Mouse (Mus musculus) right cerebral cortex, postnatal 10 days (tissue): ENCODE results near the gene Sowahb.

Source experiments
- DNase-seq, 2 experiments: peaks; one replicate each; pipeline ENCODE4 v3.0.0; 2021; ENCODE audit warnings: low spot score in 2 of 2

Sowahb gene

DNA sequence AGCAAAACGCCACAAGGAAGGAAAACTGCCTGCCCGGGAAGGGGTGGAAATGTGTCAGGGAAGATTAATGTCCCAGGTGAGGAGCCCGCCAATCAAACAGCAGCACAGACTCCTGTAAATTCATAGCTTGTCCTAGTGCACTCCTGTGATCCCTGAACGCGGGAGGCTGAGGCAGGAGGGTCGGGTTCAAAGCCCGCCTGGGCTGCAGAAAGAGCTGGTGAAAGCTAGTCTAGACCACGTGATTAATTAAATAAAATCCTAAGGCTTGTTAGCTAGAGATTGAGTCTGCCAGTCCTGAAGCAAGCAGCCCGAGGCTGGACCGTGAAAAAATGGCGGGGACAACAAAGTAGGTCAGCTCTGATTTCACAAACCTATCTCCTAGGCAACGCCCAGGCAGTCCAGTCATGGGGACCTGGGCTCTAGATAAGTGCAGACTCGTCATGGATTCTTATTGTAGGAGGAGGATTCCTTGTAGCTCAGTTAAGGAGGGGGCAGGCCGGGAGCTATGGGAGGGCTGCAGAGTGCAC, 38.9 kb downstream of the Sowahb start:
- DNase-seq, result peak; percentile 45 to 61

DNA sequence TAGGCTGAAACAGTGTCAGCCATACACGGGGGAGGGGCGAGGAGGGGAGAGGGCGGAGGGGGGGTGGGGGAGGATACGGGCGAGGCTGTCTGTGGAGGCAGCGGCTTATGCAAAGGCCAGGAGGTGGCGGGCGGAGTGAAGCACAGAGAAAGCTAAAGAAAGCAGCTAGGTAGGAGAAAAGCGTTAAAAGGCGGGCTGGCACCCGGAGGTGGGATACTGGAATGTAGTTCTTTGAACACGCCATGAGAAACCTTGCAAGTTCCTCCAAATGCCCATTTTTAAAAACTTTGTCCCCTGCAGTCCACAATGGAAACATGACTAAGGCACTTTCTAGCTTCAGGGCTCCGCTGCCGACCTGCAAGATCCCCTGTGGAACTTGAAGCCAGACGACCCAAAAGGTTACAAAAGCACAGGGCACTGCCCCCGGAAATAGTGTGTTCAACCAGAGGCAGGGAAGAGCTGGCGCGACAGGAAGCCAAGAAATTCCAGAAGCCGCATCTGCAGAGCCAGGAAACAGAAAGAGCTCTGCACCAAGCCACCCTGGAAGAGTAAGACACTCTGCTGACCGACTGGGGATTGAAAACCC, 39.5 kb downstream of the Sowahb start:
- no peak for DNase-seq

DNA sequence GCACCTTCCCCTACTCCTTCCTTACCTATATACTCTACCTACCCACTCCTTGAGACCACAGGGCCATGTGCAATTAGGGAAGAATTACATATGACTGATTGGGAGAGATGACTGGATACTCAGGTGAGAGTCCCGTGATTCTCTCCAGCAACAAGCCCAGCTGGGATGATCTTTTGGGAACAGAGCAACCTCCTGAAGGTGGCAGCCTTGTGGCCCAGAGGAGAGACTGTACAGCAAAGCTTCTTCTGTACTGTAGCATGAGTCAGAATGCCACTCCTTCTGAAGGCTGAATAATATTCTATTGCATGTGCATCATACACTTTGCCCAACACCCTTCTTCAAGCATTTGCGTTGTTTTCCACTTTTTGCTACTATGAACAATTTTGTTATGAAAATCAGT, 42.2 kb downstream of the Sowahb start:
- DNase-seq, result no peak

DNA sequence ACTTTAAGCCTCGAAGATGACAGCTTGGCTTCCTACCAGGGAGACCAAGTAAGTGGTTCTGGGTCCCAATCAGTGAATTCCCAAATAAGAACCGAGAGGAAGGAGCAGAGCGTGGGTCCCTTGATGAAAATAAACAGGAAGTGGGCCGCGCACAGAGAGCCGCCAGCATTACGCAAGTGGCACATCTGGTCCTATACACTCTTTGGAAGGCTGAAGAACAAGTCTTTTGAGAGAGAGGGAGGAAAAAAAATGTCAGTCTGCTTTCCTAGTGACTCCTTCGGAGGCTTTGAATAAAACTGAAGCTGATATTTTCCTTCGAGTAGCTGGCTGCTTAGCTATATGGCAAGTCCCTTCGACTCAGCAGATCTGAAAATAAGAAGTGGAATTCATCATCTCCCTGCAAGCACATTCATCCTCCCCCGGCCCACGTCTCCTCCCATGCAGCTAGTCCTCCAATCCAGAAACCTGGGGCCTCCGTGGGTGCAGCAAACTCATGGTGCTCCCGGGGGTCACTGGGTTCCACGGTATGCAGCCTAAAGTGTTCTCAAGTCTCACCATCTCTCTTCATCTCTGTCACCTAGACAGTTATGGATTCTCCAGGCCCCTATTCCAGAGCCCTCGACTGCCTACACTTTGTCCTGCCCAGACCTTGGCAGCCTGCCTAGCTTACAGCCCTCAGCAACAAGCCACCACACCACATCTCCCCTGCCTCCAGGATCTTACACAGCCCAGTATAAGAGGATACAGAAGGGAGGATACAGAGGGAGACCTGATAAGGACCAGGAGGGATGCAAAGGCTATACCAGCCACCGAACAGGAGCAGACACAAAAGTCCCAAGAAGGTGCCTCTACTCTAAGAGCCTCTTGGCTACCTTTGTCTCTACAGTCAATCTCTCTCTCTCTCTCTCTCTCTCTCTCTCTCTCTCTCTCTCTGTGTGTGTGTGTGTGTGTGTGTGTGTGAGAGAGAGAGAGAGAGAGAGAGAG, 43.8 kb downstream of the Sowahb start:
- peak; percentile 71 to 82 for DNase-seq

DNA sequence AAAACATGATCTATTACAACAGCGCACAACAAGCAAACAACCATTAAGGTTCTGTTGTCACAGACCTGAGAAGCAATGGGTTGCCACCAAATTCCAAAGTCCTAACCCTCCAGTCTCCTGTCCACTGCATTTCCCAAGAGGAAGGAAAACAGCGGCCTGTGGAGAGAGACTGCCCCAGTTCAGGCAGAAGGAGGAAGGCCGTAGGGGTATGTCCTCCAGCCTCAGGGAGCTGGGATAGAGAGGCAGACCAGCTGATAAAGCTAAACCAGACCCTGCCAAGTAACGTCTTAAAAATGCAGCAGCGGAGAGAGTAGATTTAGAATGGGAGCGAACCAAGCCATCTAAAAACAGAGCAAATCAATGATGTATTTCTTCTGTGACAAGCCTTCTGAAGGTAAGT, 44.8 kb downstream of the Sowahb start:
- no peak for DNase-seq

DNA sequence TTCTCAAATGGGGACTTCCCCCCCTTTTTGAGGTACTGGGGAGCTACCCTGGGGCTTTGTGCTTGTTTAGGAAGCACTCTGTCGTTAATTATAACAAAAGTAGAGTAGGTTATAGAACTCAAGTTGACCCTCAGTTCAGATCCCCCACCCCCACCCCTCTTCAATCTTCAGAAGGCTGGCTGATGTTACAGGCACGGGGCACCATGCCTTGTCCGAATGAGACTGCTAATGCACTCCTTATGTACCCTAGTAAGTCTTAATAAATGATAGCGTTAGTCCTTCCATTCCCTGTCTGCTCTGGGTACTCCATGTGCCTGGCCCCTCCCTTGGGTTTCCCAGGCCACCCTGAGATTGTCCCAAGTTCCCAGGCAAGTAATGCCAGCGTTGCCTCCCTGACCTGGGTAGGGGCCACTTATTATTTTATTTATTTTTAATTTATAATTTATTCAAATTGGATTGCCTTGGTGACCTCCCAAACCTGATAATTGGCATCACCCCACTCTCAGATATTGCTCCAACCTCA, 46.3 kb downstream of the Sowahb start:
- DNase-seq, result no peak

DNA sequence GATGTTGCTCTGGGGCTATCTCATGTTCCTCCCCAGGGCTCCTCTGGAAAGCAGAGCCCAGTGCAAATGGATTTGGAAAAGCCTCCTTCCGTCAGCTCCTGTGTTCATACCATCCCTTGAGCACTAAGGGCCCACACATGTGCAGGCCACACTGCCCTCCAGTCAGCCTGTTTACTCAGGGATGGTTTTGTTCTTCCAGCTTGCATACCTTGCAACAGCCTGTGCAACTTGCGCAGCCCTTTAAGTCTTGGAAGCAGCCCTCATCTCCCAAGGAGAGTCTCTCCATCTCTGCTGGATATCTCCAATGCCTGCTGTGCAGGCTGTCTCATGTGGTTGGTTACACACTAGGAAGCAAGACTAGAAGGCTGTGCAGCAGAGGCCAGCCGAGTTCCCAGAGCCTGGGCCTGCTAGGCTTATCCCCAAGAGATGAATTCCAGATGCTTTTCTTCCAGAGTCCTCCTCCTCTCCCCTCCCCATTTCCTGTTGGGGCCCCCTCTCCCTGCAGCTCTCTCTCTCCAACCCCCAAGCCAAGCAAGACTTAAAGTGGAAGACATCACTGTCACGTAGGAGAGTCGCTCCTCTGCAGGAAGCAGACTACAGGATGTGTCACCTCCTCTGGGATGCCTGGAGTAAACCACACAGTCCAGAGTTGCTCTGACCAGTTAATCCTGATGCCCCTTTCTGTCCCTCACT, 47.2 kb downstream of the Sowahb start:
- no peak for DNase-seq

DNA sequence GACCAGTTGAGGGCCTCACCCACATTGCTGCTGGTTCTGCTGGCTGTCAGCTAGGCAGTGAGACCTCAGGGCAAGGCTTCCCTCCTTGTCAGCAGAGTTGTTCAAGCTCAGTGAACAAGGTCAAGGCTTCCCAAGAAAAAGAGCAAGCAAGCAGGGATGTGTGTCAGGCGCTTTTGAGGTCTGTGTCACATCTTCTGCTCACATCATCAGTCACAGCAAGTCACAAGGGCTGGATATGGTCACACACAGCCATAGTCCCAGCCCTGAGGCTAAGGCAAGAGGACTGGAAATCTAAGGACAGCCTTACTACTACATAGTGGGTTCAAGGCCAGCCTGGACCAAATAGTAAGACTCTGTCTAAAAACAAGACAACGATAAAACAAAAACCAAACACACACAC, 50.0 kb downstream of the Sowahb start:
- DNase-seq, result no peak

DNA sequence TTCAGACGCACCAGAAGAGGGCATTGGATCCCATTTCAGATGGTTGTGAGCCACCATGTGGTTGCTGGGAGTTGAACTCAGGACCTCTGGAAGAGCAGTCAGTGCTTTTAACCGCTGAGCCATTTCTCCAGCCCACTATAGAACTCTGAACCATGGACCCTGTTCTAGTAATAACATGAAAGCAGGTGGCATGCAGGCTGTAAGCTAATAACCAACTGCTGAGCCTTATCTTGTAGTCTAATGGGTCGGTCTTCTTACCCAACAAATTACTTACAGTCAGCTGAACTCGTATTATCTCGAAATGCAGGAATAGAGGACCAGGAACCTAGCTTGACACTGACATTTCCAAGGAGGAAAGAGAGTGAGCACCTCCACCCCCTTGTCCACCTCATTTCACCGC, 50.5 kb downstream of the Sowahb start:
- no peak for DNase-seq

DNA sequence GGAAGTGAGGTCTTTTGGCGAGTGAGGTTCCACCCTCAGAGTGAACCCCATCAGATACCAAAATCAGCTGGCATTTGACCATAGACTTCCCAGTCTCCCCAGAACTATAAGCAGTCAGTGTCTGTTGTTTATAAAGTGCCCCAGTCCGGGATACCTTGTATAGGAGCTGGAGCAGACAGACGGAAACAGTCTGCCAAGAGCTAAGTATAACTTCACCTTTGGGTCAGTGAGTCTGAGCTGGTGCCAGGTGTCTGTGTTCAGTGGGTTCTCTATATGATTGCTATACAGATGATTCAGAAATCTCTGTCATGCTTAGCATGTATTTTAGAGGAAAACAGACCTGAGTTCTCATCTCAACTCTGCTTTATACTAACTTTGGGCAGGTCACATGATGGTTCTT, 52.7 kb downstream of the Sowahb start:
- DNase-seq, result no peak
